Mouse (Mus musculus) layer of hippocampus, adult 9-11 months (tissue): ENCODE data around the gene Btbd3.
"Not testable (repeated sequence)": the region's sequence is repeated elsewhere in the genome, so short reads cannot be mapped to it uniquely, and the experiment has no call there.

Experiments used
- DNase-seq: peaks from one replicate; pipeline ENCODE4 v3.0.0; 2022

Btbd3 gene

GRCm38 (mm10) chr2:138280225-138280711 is 23.9 kb downstream of the Btbd3 start:
- peak; percentile 34 for DNase-seq

GRCm38 (mm10) chr2:138281550-138282201 is 25.3 kb downstream of the Btbd3 start:
- peak; percentile 53 for DNase-seq

GRCm38 (mm10) chr2:138283372-138283771 is 27.0 kb downstream of the Btbd3 start:
- DNase-seq = no peak

GRCm38 (mm10) chr2:138283856-138284255 is 27.5 kb downstream of the Btbd3 start:
- DNase-seq = no peak

GRCm38 (mm10) chr2:138285811-138286210 is 29.4 kb downstream of the Btbd3 start:
- no peak for DNase-seq

- DNase-seq = no peak
These were observed 33.8 kb downstream of the Btbd3 start for GRCm38 (mm10) chr2:138290154-138290553.

- no peak for DNase-seq
These were observed 37.9 kb downstream of the Btbd3 start for GRCm38 (mm10) chr2:138294286-138294685.

- no peak for DNase-seq
These were observed 49.9 kb downstream of the Btbd3 start for GRCm38 (mm10) chr2:138306236-138306635.

- DNase-seq = no peak
These were observed 59.3 kb downstream of the Btbd3 start for GRCm38 (mm10) chr2:138315644-138316043.

GRCm38 (mm10) chr2:138320408-138320807 is 64.0 kb downstream of the Btbd3 start:
- DNase-seq = no peak

- DNase-seq = no peak
These were observed 64.7 kb downstream of the Btbd3 start for GRCm38 (mm10) chr2:138321041-138321481.

- no peak for DNase-seq
These were observed 66.1 kb downstream of the Btbd3 start for GRCm38 (mm10) chr2:138322270-138323114.

- no peak for DNase-seq
These were observed 70.0 kb downstream of the Btbd3 start for GRCm38 (mm10) chr2:138326367-138326766.

- DNase-seq = not testable (repeated sequence)
These were observed 77.8 kb downstream of the Btbd3 start for GRCm38 (mm10) chr2:138334198-138334597.

GRCm38 (mm10) chr2:138337886-138338494 is 81.6 kb downstream of the Btbd3 start:
- no peak for DNase-seq

- DNase-seq = no peak
These were observed 82.2 kb downstream of the Btbd3 start for GRCm38 (mm10) chr2:138338524-138338923.

GRCm38 (mm10) chr2:138355366-138355765 is 99.0 kb downstream of the Btbd3 start:
- no peak for DNase-seq

GRCm38 (mm10) chr2:138362474-138362873 is 106.1 kb downstream of the Btbd3 start:
- DNase-seq = no peak

- DNase-seq = no peak
These were observed 109.0 kb downstream of the Btbd3 start for GRCm38 (mm10) chr2:138365391-138365790.

- no peak for DNase-seq
These were observed 118.2 kb downstream of the Btbd3 start for GRCm38 (mm10) chr2:138374556-138374955.

GRCm38 (mm10) chr2:138378855-138379254 is 122.5 kb downstream of the Btbd3 start:
- DNase-seq = no peak

GRCm38 (mm10) chr2:138384762-138385161 is 128.4 kb downstream of the Btbd3 start:
- DNase-seq = no peak

GRCm38 (mm10) chr2:138388591-138388990 is 132.2 kb downstream of the Btbd3 start:
- no peak for DNase-seq

- DNase-seq = no peak
These were observed 146.7 kb downstream of the Btbd3 start for GRCm38 (mm10) chr2:138403046-138403445.
